Mouse (Mus musculus): ENCODE measurements at regions not wholly inside any gene's neighbourhood (a gene's known extent, or its start where the extent isn't known, plus 50 kb on each side); places are given as distances from the start of the nearest gene placed in this dataset.
A peak's percentile ranks its signal among the peaks of the same experiment; 100 is the strongest.

- no peak overlapping the region for H3K9ac ChIP-seq
- no peak for DNase-seq
- H3K4me3 ChIP-seq (ENCODE audit: low read depth, low read length) = no peak overlapping the region
- WGBS = 14% methylated on average over 8 of the region's 8 CpGs
- no peak for TF ChIP-seq CTCF (IDR thresholded peaks at IDR 0.05; ENCODE audit: low read depth)
- no peak overlapping the region for H3K4me2 ChIP-seq (ENCODE audit: low read depth)
- ATAC-seq = peak; percentile 18
- H3K27ac ChIP-seq (ENCODE audit: low read depth, low read length) = no peak overlapping the region
- no peaks in the 10 kb centered on the region for H3K27me3 ChIP-seq (ENCODE audit: insufficient read depth, low read length)
- H3K36me3 ChIP-seq (ENCODE audit: insufficient read depth) = no peaks in the 10 kb centered on the region
- no peaks in the 10 kb centered on the region for H3K9me3 ChIP-seq (ENCODE audit: low read length)
- H3K4me1 ChIP-seq (ENCODE audit: insufficient read depth) = peaks cover 18% of the 10 kb centered on the region; the same call in 1 of the 2 replicates
Measured at GRCm38 (mm10) chr3:40092765-40093368, 438.2 kb upstream of the Intu start.

GRCm38 (mm10) chr3:40094040-40094439 lies 437.0 kb upstream of the Intu start:
- 17% methylated on average over 6 of the region's 6 CpGs for WGBS
- H3K27me3 ChIP-seq (ENCODE audit: insufficient read depth, low read length) = no peaks in the 10 kb centered on the region
- ATAC-seq (peak; percentile 90), DNase-seq (peak; percentile 60)
- H3K9ac ChIP-seq = no peak overlapping the region
- H3K36me3 ChIP-seq (ENCODE audit: insufficient read depth) = no peaks in the 10 kb centered on the region
- no peak overlapping the region for H3K4me2 ChIP-seq (ENCODE audit: low read depth)
- TF ChIP-seq CTCF (IDR thresholded peaks at IDR 0.05; ENCODE audit: low read depth) = no peak
- no peak overlapping the region for H3K4me3 ChIP-seq (ENCODE audit: low read depth, low read length)
- no peaks in the 10 kb centered on the region for H3K9me3 ChIP-seq (ENCODE audit: low read length)
- H3K4me1 ChIP-seq (ENCODE audit: insufficient read depth) = peaks cover 18% of the 10 kb centered on the region; the same call in 1 of the 2 replicates
- 0 out of 2 replicates have a peak overlapping the region, but pooled peaks have one; percentile 16 for H3K27ac ChIP-seq (ENCODE audit: low read depth, low read length)

GRCm38 (mm10) chr3:40094701-40095100 lies 436.4 kb upstream of the Intu start:
- no peak overlapping the region for H3K4me3 ChIP-seq (ENCODE audit: low read depth, low read length)
- ATAC-seq (no peak), DNase-seq (no peak)
- 0 out of 2 replicates have a peak overlapping the region, but pooled peaks have one; percentile 16 for H3K27ac ChIP-seq (ENCODE audit: low read depth, low read length)
- H3K9ac ChIP-seq = no peak overlapping the region
- no peak for TF ChIP-seq CTCF (IDR thresholded peaks at IDR 0.05; ENCODE audit: low read depth)
- H3K4me1 ChIP-seq (ENCODE audit: insufficient read depth) = peaks cover 18% of the 10 kb centered on the region; the same call in 1 of the 2 replicates
- H3K4me2 ChIP-seq (ENCODE audit: low read depth) = no peak overlapping the region
- H3K27me3 ChIP-seq (ENCODE audit: insufficient read depth, low read length) = no peaks in the 10 kb centered on the region
- no peaks in the 10 kb centered on the region for H3K9me3 ChIP-seq (ENCODE audit: low read length)
- no peaks in the 10 kb centered on the region for H3K36me3 ChIP-seq (ENCODE audit: insufficient read depth)

- H3K4me2 ChIP-seq (ENCODE audit: low read depth) = no peak overlapping the region
- H3K27me3 ChIP-seq (ENCODE audit: insufficient read depth, low read length) = no peaks in the 10 kb centered on the region
- no peak overlapping the region for H3K4me3 ChIP-seq (ENCODE audit: low read depth, low read length)
- 13% methylated on average over 4 of the region's 4 CpGs for WGBS
- H3K4me1 ChIP-seq (ENCODE audit: insufficient read depth) = no peaks in the 10 kb centered on the region
- H3K9ac ChIP-seq = no peak overlapping the region
- ATAC-seq (peak; percentile 87), DNase-seq (peak; percentile 31)
- no peaks in the 10 kb centered on the region for H3K36me3 ChIP-seq (ENCODE audit: insufficient read depth)
- no peak for TF ChIP-seq CTCF (IDR thresholded peaks at IDR 0.05; ENCODE audit: low read depth)
- no peak overlapping the region for H3K27ac ChIP-seq (ENCODE audit: low read depth, low read length)
- no peaks in the 10 kb centered on the region for H3K9me3 ChIP-seq (ENCODE audit: low read length)
Measured at GRCm38 (mm10) chr3:40102698-40103097, 428.4 kb upstream of the Intu start.

GRCm38 (mm10) chr3:40114811-40115210 lies 416.3 kb upstream of the Intu start:
- peaks cover 8% of the 10 kb centered on the region; the same call in 1 of the 2 replicates for H3K4me1 ChIP-seq (ENCODE audit: insufficient read depth)
- no peak for ATAC-seq
- no peak overlapping the region for H3K4me2 ChIP-seq (ENCODE audit: low read depth)
- TF ChIP-seq CTCF (IDR thresholded peaks at IDR 0.05; ENCODE audit: low read depth) = no peak
- H3K27me3 ChIP-seq (ENCODE audit: insufficient read depth, low read length) = no peaks in the 10 kb centered on the region
- no peak overlapping the region for H3K4me3 ChIP-seq (ENCODE audit: low read depth, low read length)
- no peak overlapping the region for H3K27ac ChIP-seq (ENCODE audit: low read depth, low read length)
- H3K36me3 ChIP-seq (ENCODE audit: insufficient read depth) = no peaks in the 10 kb centered on the region
- H3K9me3 ChIP-seq (ENCODE audit: low read length) = no peaks in the 10 kb centered on the region
- DNase-seq = no peak
- H3K9ac ChIP-seq = no peak overlapping the region
- WGBS = 40% methylated on average over 4 of the region's 4 CpGs

- no peaks in the 10 kb centered on the region for H3K36me3 ChIP-seq (ENCODE audit: insufficient read depth)
- ATAC-seq (no peak), DNase-seq (no peak)
- H3K4me3 ChIP-seq (ENCODE audit: low read depth, low read length) = no peak overlapping the region
- H3K27me3 ChIP-seq (ENCODE audit: insufficient read depth, low read length) = no peaks in the 10 kb centered on the region
- no peak overlapping the region for H3K9ac ChIP-seq
- no peak overlapping the region for H3K27ac ChIP-seq (ENCODE audit: low read depth, low read length)
- H3K9me3 ChIP-seq (ENCODE audit: low read length) = no peaks in the 10 kb centered on the region
- TF ChIP-seq CTCF (IDR thresholded peaks at IDR 0.05; ENCODE audit: low read depth) = no peak
- H3K4me1 ChIP-seq (ENCODE audit: insufficient read depth) = peaks cover 8% of the 10 kb centered on the region; the same call in 1 of the 2 replicates
- no peak overlapping the region for H3K4me2 ChIP-seq (ENCODE audit: low read depth)
- 61% methylated on average over 3 of the region's 3 CpGs for WGBS
Measured at GRCm38 (mm10) chr3:40118551-40118950, 412.5 kb upstream of the Intu start.

GRCm38 (mm10) chr3:40119462-40119861 lies 411.6 kb upstream of the Intu start:
- Histone ChIP-seq H3K27me3 (ENCODE audit: insufficient read depth, low read length) (no peaks in the 10 kb centered on the region), H3K27ac (ENCODE audit: low read depth, low read length) (no peak overlapping the region), H3K36me3 (ENCODE audit: insufficient read depth) (no peaks in the 10 kb centered on the region), H3K9ac (no peak overlapping the region), H3K4me1 (ENCODE audit: insufficient read depth) (peaks cover 8% of the 10 kb centered on the region; the same call in 1 of the 2 replicates), H3K4me3 (ENCODE audit: low read depth, low read length) (no peak overlapping the region), H3K9me3 (ENCODE audit: low read length) (no peaks in the 10 kb centered on the region), H3K4me2 (ENCODE audit: low read depth) (no peak overlapping the region)
- WGBS = 32% methylated on average over 1 of the region's 1 CpGs
- no peak for TF ChIP-seq CTCF (IDR thresholded peaks at IDR 0.05; ENCODE audit: low read depth)
- DNase-seq (no peak), ATAC-seq (no peak)

Measured in forebrain, postnatal 0 days (tissue).